Mouse (Mus musculus) forebrain, embryonic 11.5 days (tissue): ENCODE measurements around the gene Fam209. TPM values are rescaled to one million over a fixed set of nuclear protein-coding genes. Genes with fewer than 3 reads are reported as not detected.

Source experiments
- ATAC-seq: fragments of 200-750 bp; cut with Nextera tagmentation; replicated peaks from 2 replicates; pipeline ENCODE4 v1.8.0; 2017; ENCODE audit warnings: moderate TSS enrichment; ENCODE audit not compliant: low FRiP score
- DNase-seq: peaks from one replicate; pipeline ENCODE4 v3.0.0-alpha.2; 2017; ENCODE audit warnings: low spot score
- H3K27ac ChIP-seq: fragments of 300-500 bp; sonication (generic); 2 replicates; pipeline ENCODE4 v1.5.1; 2014; ENCODE audit warnings: low read depth, low read length
- H3K27me3 ChIP-seq: fragments of 300-500 bp; sonication (generic); 2 replicates; pipeline ENCODE4 v1.6.1; 2014; ENCODE audit warnings: mild to moderate bottlenecking, low read length, mixed read lengths; ENCODE audit not compliant: control insufficient read depth, insufficient read depth
- H3K36me3 ChIP-seq: fragments of 300-500 bp; sonication (generic); 2 replicates; pipeline ENCODE4 v1.6.1; 2014; ENCODE audit warnings: mild to moderate bottlenecking, low read length, moderate library complexity, mixed read lengths; ENCODE audit not compliant: control insufficient read depth, insufficient read depth
- H3K4me1 ChIP-seq: fragments of 300-500 bp; sonication (generic); replicated peaks from 2 replicates; pipeline ENCODE4 v1.6.1; 2014; ENCODE audit warnings: low read length, mixed read lengths; ENCODE audit not compliant: control insufficient read depth, insufficient read depth
- H3K4me2 ChIP-seq: fragments of 300-500 bp; sonication (generic); 2 replicates; pipeline ENCODE4 v1.6.1; 2014; ENCODE audit warnings: low read depth, mild to moderate bottlenecking, low read length, moderate library complexity, mixed read lengths; ENCODE audit not compliant: severe bottlenecking
- H3K4me3 ChIP-seq: fragments of 300-500 bp; sonication (generic); 2 replicates; pipeline ENCODE4 v1.5.1; 2014; ENCODE audit warnings: low read depth, low read length
- H3K9ac ChIP-seq: fragments of 300-500 bp; sonication (generic); 2 replicates; pipeline ENCODE4 v1.6.1; 2014; ENCODE audit warnings: low read length
- H3K9me3 ChIP-seq: fragments of 300-500 bp; sonication (generic); 2 replicates; pipeline ENCODE4 v1.6.1; 2016; ENCODE audit warnings: low read length, mixed read lengths; ENCODE audit not compliant: control insufficient read depth
- WGBS: fragments of 180-500 bp; shearing (Covaris S2); extraction: QIAGEN DNeasy Blood & Tissue Kit; methylation state at CpG from one replicate; pipeline ENCODE4 v1.1.7; 2014; 5-methylcytosine and 5-hydroxymethylcytosine counted together
- polyA plus RNA-seq: library from polyadenylated mRNA; unstranded; fragments of >200 nt; fragmentation: Nextera tagmentation; extraction: Ambion mirVana; gene quantifications from 2 replicates; pipeline ENCODE4 v1.2.1, GENCODE M21; 2014

Gene Fam209
- polyA plus RNA-seq, 1 experiment from 2014 or later: 0.39 TPM

DNA sequence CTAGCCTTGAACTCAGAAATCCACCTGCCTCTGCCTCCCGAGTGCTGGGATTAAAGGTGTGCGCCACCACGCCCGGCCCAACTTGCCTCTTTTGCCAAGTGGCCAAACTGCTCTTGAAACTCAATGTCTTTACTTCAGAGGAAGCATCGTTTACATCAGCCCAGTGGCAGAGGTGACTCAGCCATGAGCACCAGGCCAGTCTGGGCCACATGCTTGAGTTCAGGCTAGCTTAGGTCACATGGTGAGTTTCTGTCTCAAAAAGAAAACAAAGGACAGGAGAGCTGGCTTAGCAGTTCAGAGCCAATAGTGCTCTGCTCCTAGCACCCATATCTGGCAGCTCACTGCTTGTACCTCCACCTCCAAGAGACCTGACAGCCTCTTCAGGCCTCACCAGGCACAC is 5.1 kb upstream of the Fam209 start:
- H3K27ac ChIP-seq: no peak overlapping the region
- no peak overlapping the region for H3K9ac ChIP-seq
- no peak overlapping the region for H3K4me3 ChIP-seq
- H3K9me3 ChIP-seq: no peaks in the 10 kb centered on the region
- ATAC-seq (no peak), DNase-seq (no peak)
- peaks cover 6% of the 10 kb centered on the region; the same call in 1 of the 2 replicates for H3K4me1 ChIP-seq
- H3K4me2 ChIP-seq: no peak overlapping the region
- no peaks in the 10 kb centered on the region for H3K27me3 ChIP-seq
- 95% methylated on average over 5 of the region's 5 CpGs for WGBS
- H3K36me3 ChIP-seq: no peaks in the 10 kb centered on the region; the same call in 1 of the 2 replicates

GRCm38 (mm10) chr2:172468346-172468819 is 3.9 kb upstream of the Fam209 start:
- Histone ChIP-seq H3K4me2 (no peak overlapping the region), H3K4me1 (peaks cover 6% of the 10 kb centered on the region; the same call in 1 of the 2 replicates), H3K9ac (no peak overlapping the region), H3K4me3 (no peak overlapping the region), H3K27me3 (no peaks in the 10 kb centered on the region), H3K27ac (peak overlapping the region; percentile 37; the same call in 1 of the 2 replicates), H3K9me3 (no peaks in the 10 kb centered on the region), H3K36me3 (no peaks in the 10 kb centered on the region; the same call in 1 of the 2 replicates)
- DNase-seq (no peak), ATAC-seq (peak; percentile 68)
- 68% methylated on average over 11 of the region's 11 CpGs for WGBS

- no peak for ATAC-seq
- DNase-seq: no peak
- Histone ChIP-seq H3K9ac (no peak overlapping the region), H3K36me3 (no peaks in the 10 kb centered on the region; the same call in 1 of the 2 replicates), H3K4me1 (peaks cover 3% of the 10 kb centered on the region; the same call in 1 of the 2 replicates), H3K4me2 (no peak overlapping the region), H3K27ac (no peak overlapping the region), H3K27me3 (no peaks in the 10 kb centered on the region), H3K4me3 (no peak overlapping the region), H3K9me3 (no peaks in the 10 kb centered on the region)
- WGBS: 81% methylated on average over 8 of the region's 8 CpGs
Observed at GRCm38 (mm10) chr2:172473591-172473990, 1.3 kb downstream of the Fam209 start.

DNA sequence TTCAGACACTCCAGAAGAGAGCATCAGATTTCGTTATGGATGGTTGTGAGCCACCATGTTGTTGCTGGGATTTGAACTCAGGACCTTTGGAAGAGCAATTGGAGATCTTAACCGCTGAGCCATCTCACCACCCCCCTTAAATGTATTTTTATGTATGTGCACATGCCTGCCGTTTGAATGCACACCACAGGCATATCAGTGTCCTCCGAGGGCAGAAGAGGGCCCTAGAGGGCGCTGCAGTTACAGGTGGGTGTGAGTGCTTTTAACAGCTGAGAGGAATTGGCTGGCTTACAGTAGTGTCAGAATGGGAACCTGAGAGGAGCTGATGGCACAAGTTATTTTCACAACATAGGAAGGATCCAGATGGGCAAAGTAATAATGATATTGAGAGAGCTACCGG is 2.6 kb downstream of the Fam209 start:
- Histone ChIP-seq H3K27ac (no peak overlapping the region), H3K9me3 (no peaks in the 10 kb centered on the region), H3K27me3 (no peaks in the 10 kb centered on the region), H3K4me1 (no peaks in the 10 kb centered on the region), H3K4me3 (no peak overlapping the region), H3K9ac (no peak overlapping the region), H3K4me2 (no peak overlapping the region), H3K36me3 (no peaks in the 10 kb centered on the region)
- DNase-seq (no peak), ATAC-seq (no peak)
- 35% methylated on average over 6 of the region's 6 CpGs for WGBS

GRCm38 (mm10) chr2:172476707-172477260 is 4.5 kb downstream of the Fam209 start:
- no peak for DNase-seq
- Histone ChIP-seq H3K9ac (no peak overlapping the region), H3K27me3 (no peaks in the 10 kb centered on the region), H3K36me3 (no peaks in the 10 kb centered on the region), H3K9me3 (no peaks in the 10 kb centered on the region), H3K4me1 (no peaks in the 10 kb centered on the region), H3K27ac (no peak overlapping the region), H3K4me3 (no peak overlapping the region), H3K4me2 (no peak overlapping the region)
- 42% methylated on average over 10 of the region's 10 CpGs for WGBS
- ATAC-seq: no peak

GRCm38 (mm10) chr2:172477350-172477749 is 5.0 kb downstream of the Fam209 start:
- H3K4me2 ChIP-seq: no peak overlapping the region
- DNase-seq (no peak), ATAC-seq (no peak)
- no peaks in the 10 kb centered on the region for H3K36me3 ChIP-seq
- WGBS: 31% methylated on average over 3 of the region's 3 CpGs
- no peaks in the 10 kb centered on the region for H3K27me3 ChIP-seq
- no peaks in the 10 kb centered on the region for H3K9me3 ChIP-seq
- no peak overlapping the region for H3K4me3 ChIP-seq
- no peak overlapping the region for H3K9ac ChIP-seq
- H3K4me1 ChIP-seq: no peaks in the 10 kb centered on the region
- no peak overlapping the region for H3K27ac ChIP-seq

- DNase-seq: peak; percentile 64
- no peaks in the 10 kb centered on the region for H3K4me1 ChIP-seq
- no peaks in the 10 kb centered on the region for H3K9me3 ChIP-seq
- no peaks in the 10 kb centered on the region for H3K36me3 ChIP-seq
- 3% methylated on average over 2 of the region's 2 CpGs for WGBS
- H3K27me3 ChIP-seq: no peaks in the 10 kb centered on the region
- H3K4me2 ChIP-seq: no peak overlapping the region
- H3K9ac ChIP-seq: no peak overlapping the region
- ATAC-seq: peak; percentile 60
- no peak overlapping the region for H3K27ac ChIP-seq
- H3K4me3 ChIP-seq: no peak overlapping the region
Observed at GRCm38 (mm10) chr2:172477860-172478259, 5.5 kb downstream of the Fam209 start.

GRCm38 (mm10) chr2:172480296-172480695 is 8.0 kb downstream of the Fam209 start:
- H3K4me3 ChIP-seq: no peak overlapping the region
- ATAC-seq: no peak
- no peaks in the 10 kb centered on the region for H3K9me3 ChIP-seq
- no peak overlapping the region for H3K4me2 ChIP-seq
- H3K36me3 ChIP-seq: no peaks in the 10 kb centered on the region
- no peak for DNase-seq
- H3K27ac ChIP-seq: no peak overlapping the region
- no peaks in the 10 kb centered on the region for H3K27me3 ChIP-seq
- 71% methylated on average over 7 of the region's 7 CpGs for WGBS
- H3K4me1 ChIP-seq: 0 out of 2 replicates have a peak, but pooled peaks cover 2% of the 10 kb centered on the region
- H3K9ac ChIP-seq: no peak overlapping the region
